Mouse (Mus musculus): ENCODE measurements around the gene Slc25a42. TPM values are rescaled to one million over a fixed set of nuclear protein-coding genes. Genes with fewer than 3 reads are reported as not detected.
A peak's percentile ranks its signal among the peaks of the same experiment; 100 is the strongest.

Gene Slc25a42
- polyA plus RNA-seq, 1 experiment from 2014 or later, result 10.2 TPM

DNA sequence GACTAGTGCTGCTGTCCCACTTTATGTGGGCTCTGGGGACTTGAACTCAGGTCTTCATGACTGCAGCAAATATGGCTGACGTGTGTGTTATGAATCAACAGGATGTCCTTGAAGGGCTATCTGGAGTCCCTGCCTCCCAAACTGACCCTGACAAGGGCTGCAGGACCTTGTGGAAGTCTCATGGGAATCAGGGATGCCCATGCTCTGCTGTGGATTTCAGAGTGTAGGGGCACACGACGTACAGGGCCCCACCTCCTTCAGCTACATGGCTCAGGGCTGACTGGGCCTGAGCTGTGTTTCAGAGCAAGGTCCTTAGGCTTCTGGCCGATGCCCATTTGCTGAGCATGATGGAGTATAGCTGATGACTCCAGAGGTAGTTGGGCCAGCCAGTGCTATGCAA lies 28.9 kb downstream of the Slc25a42 start:
- Histone ChIP-seq H3K9ac (no peak overlapping the region), H3K27ac (replicated peaks) (no peak overlapping the region), H3K27me3 (no peaks in the 10 kb centered on the region), H3K36me3 (0 out of 2 replicates have a peak, but pooled peaks cover 8% of the 10 kb centered on the region), H3K4me2 (no peak overlapping the region), H3K9me3 (no peaks in the 10 kb centered on the region), H3K4me3 (no peak overlapping the region), H3K4me1 (replicated peaks) (no peaks in the 10 kb centered on the region)
- WGBS, result 94% methylated on average over 4 of the region's 4 CpGs
- ATAC-seq (ENCODE audit: low FRiP score, low read depth), result no peak

- 67% methylated on average over 2 of the region's 2 CpGs for whole genome bisulfite sequencing
- Histone ChIP-seq H3K4me2 (no peak overlapping the region), H3K9ac (no peak overlapping the region), H3K4me1 (replicated peaks) (no peaks in the 10 kb centered on the region), H3K9me3 (no peaks in the 10 kb centered on the region), H3K27ac (replicated peaks) (no peak overlapping the region), H3K27me3 (no peaks in the 10 kb centered on the region), H3K36me3 (0 out of 2 replicates have a peak, but pooled peaks cover 4% of the 10 kb centered on the region), H3K4me3 (no peak overlapping the region)
- no peak for ATAC-seq (ENCODE audit: low FRiP score, low read depth)
Measured at GRCm38 (mm10) chr8:70181903-70182252, 30.2 kb downstream of the Slc25a42 start.

DNA sequence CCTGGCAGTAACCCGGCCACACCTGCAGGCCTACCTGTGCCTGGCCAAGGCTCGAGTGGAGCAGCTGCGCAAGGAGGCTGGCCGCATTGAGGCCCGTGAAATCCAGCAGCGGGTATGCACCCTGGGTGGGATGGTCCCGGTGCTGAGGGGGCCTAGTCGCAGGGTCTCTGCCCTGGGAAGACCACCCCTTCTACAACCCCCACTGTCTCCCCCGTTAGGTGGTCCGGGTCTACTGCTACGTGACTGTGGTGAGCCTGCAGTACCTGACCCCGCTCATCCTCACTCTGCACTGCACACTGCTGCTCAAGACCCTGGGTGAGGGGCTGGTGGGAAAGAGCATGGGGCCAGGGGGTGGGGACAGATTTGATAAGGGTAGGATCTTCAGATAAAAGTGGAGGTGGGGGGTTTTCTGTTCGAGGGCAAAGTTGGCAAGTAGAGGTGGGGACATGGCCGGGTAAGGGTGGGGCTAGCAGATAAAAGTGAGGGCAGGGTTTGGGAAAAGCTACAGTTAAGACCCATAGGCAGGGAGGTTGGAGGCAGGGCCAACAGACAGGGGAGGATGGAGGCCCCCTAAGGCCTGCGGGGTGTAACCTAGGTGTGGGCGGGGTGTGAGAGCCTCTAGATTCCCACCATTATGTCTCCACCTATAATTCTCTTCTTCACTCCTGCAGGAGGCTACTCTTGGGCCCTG lies 30.7 kb downstream of the Slc25a42 start:
- H3K4me1 ChIP-seq (replicated peaks), result no peaks in the 10 kb centered on the region
- no peaks in the 10 kb centered on the region for H3K9me3 ChIP-seq
- H3K9ac ChIP-seq, result no peak overlapping the region
- H3K27me3 ChIP-seq, result no peaks in the 10 kb centered on the region
- H3K27ac ChIP-seq (replicated peaks), result no peak overlapping the region
- whole genome bisulfite sequencing, result 86% methylated on average over 16 of the region's 16 CpGs
- H3K4me3 ChIP-seq, result no peak overlapping the region
- ATAC-seq (ENCODE audit: low FRiP score, low read depth), result peak; percentile 27
- no peak overlapping the region for H3K4me2 ChIP-seq
- H3K36me3 ChIP-seq, result 0 out of 2 replicates have a peak, but pooled peaks cover 4% of the 10 kb centered on the region

DNA sequence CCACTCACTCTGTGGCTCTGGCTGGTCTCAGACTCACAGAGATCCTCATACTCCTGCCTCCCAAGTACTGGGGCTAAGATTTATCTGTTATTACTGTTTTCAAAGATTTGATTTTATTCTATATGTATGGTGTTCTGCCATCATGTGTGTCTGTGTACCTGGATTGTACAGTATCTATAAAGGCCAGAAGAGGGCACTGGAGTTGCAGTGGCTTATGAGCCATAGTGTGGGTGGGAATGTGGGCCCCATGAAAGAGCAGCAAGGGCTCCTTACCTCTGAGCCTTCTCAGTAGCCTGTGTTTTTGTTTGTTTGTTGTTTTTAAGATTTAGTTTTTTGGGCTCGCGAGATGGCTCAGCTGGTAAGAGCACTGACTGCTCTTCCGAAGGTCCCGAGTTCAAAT lies 33.0 kb downstream of the Slc25a42 start:
- Histone ChIP-seq H3K4me3 (no peak overlapping the region), H3K36me3 (0 out of 2 replicates have a peak, but pooled peaks cover 4% of the 10 kb centered on the region), H3K27me3 (no peaks in the 10 kb centered on the region), H3K4me1 (replicated peaks) (peaks cover 4% of the 10 kb centered on the region; the same call in 1 of the 2 replicates), H3K9me3 (no peaks in the 10 kb centered on the region), H3K27ac (replicated peaks) (no peak overlapping the region), H3K4me2 (no peak overlapping the region), H3K9ac (no peak overlapping the region)
- ATAC-seq (ENCODE audit: low FRiP score, low read depth), result no peak
- 95% methylated on average over 4 of the region's 4 CpGs for WGBS

DNA sequence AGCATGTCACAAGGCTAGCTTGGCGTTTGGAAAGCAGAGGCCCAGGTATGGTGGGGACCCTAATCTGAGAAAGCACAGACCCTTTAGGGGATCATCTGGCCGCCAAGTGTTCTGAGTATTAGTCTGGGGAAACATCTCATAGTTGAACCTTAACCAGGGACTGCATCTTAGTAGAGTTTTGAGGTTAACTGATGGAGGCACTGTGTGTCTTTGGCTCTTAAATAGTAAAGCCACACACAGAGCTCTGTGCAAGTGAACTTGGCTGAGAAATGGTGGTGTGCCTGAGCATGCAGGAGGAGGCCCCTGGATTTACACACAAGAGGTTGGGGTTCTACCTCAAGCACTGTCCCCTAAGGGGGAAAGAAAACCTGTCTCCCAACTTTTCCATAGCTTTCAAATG lies 33.9 kb downstream of the Slc25a42 start:
- H3K4me3 ChIP-seq, result no peak overlapping the region
- H3K27ac ChIP-seq (replicated peaks), result no peak overlapping the region
- WGBS, result 95% methylated on average over 2 of the region's 2 CpGs
- no peak overlapping the region for H3K9ac ChIP-seq
- ATAC-seq (ENCODE audit: low FRiP score, low read depth), result no peak
- H3K9me3 ChIP-seq, result no peaks in the 10 kb centered on the region
- 0 out of 2 replicates have a peak, but pooled peaks cover 4% of the 10 kb centered on the region for H3K36me3 ChIP-seq
- H3K4me1 ChIP-seq (replicated peaks), result peaks cover 12% of the 10 kb centered on the region
- H3K27me3 ChIP-seq, result no peaks in the 10 kb centered on the region
- no peak overlapping the region for H3K4me2 ChIP-seq

DNA sequence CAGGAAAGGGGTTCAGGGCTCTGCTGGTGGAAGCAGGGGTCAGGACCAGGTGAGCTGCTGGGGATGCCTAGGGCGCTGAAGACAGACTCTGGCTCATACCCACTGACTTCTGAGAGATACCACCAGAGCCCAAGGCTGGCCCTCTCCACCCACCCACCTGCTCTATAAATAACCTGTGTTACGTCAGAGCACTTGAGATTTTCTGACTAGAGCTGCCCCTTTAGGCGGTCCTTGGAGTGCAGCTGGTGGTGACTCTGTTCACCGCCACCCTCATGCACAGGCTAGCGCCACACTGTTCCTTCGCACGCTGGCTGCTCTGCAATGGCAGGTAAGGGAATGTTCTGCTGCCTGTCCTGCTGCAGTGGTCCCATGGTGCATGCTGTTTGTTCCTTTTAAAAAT lies 38.0 kb downstream of the Slc25a42 start:
- H3K4me1 ChIP-seq (replicated peaks), result peaks cover 20% of the 10 kb centered on the region
- H3K9ac ChIP-seq, result no peak overlapping the region
- H3K27ac ChIP-seq (replicated peaks), result no peak overlapping the region
- 0 out of 2 replicates have a peak, but pooled peaks cover 2% of the 10 kb centered on the region for H3K36me3 ChIP-seq
- no peak overlapping the region for H3K4me2 ChIP-seq
- no peaks in the 10 kb centered on the region for H3K27me3 ChIP-seq
- H3K4me3 ChIP-seq, result no peak overlapping the region
- WGBS, result 91% methylated on average over 7 of the region's 7 CpGs
- ATAC-seq (ENCODE audit: low FRiP score, low read depth), result no peak
- H3K9me3 ChIP-seq, result no peaks in the 10 kb centered on the region

DNA sequence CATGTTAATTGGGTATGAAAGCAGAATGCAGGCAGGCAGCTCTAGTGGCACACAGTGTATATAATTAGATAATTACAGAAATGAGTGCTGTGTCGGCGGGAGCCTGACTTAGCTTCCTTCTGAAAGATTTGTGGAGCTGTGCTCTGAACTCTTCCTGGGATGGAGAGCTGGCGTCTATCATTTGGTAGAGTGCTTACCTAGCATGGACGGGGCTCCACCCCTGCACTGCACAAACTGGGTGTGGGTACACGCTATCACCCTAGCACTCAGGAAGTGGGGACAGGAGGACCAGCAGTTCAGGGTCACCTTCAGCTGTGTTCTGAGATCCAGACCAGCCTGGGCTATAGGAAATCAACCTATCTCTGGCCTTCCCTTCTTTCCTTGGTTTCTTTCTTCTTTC lies 38.8 kb downstream of the Slc25a42 start:
- H3K4me2 ChIP-seq, result peak overlapping the region; percentile 68
- no peaks in the 10 kb centered on the region for H3K36me3 ChIP-seq
- no peak for ATAC-seq (ENCODE audit: low FRiP score, low read depth)
- no peak overlapping the region for H3K4me3 ChIP-seq
- H3K27ac ChIP-seq (replicated peaks), result no peak overlapping the region
- H3K27me3 ChIP-seq, result no peaks in the 10 kb centered on the region
- peaks cover 20% of the 10 kb centered on the region for H3K4me1 ChIP-seq (replicated peaks)
- H3K9me3 ChIP-seq, result no peaks in the 10 kb centered on the region
- H3K9ac ChIP-seq, result no peak overlapping the region; the same call in 1 of the 2 replicates
- WGBS, result 87% methylated on average over 5 of the region's 5 CpGs

GRCm38 (mm10) chr8:70172043-70172681 lies 39.9 kb downstream of the Slc25a42 start, which contains the start of gene Tmem161a:
Tmem161a (plus strand) TSS chr8:70172356.
- H3K36me3 ChIP-seq, result no peaks in the 10 kb centered on the region
- peak within 1 kb of the TSS; percentile 76 for H3K27ac ChIP-seq (replicated peaks)
- ATAC-seq (ENCODE audit: low FRiP score, low read depth), result peak; percentile 96
- H3K4me1 ChIP-seq (replicated peaks), result peaks cover 22% of the 10 kb centered on the region
- 0 out of 2 replicates have a peak, but pooled peaks cover 2% of the 10 kb centered on the region for H3K27me3 ChIP-seq
- peak within 1 kb of the TSS; percentile 68 for H3K4me2 ChIP-seq
- WGBS, result 2% methylated on average over 27 of the region's 27 CpGs
- peak within 1 kb of the TSS; percentile 91 for H3K4me3 ChIP-seq
- H3K9ac ChIP-seq, result peak within 1 kb of the TSS; percentile 83
- no peaks in the 10 kb centered on the region for H3K9me3 ChIP-seq

DNA sequence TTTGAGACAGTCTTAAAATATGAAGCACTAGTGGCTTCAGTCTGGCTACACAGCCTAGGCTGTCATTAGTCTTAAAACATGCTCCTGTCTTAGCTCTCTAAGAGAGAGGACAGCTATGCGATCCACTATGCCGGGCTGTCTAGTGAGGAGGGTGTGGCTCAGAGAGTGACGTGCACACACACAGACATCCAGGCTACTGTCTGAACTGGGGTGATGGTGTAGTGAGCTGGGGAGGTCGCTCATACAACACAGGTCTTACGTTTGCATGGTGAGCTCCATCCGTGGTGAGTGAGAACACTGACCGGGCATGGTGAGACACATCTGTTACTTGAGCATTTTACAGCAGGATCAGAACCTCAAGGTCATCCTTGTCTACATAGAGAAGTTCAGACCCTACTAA lies 40.9 kb downstream of the Slc25a42 start:
- Histone ChIP-seq H3K4me3 (no peak overlapping the region), H3K9ac (no peak overlapping the region), H3K36me3 (no peaks in the 10 kb centered on the region), H3K4me2 (no peak overlapping the region), H3K9me3 (no peaks in the 10 kb centered on the region), H3K4me1 (replicated peaks) (peaks cover 30% of the 10 kb centered on the region), H3K27ac (replicated peaks) (no peak overlapping the region), H3K27me3 (0 out of 2 replicates have a peak, but pooled peaks cover 4% of the 10 kb centered on the region)
- WGBS, result 90% methylated on average over 7 of the region's 7 CpGs
- ATAC-seq (ENCODE audit: low FRiP score, low read depth), result no peak

GRCm38 (mm10) chr8:70170748-70171147 lies 41.4 kb downstream of the Slc25a42 start:
- H3K4me2 ChIP-seq, result no peak overlapping the region
- 0 out of 2 replicates have a peak, but pooled peaks cover 8% of the 10 kb centered on the region for H3K27me3 ChIP-seq
- ATAC-seq (ENCODE audit: low FRiP score, low read depth), result no peak
- whole genome bisulfite sequencing, result 71% methylated on average over 3 of the region's 3 CpGs
- no peak overlapping the region for H3K27ac ChIP-seq (replicated peaks)
- H3K9me3 ChIP-seq, result no peaks in the 10 kb centered on the region
- no peaks in the 10 kb centered on the region for H3K36me3 ChIP-seq
- no peak overlapping the region for H3K4me3 ChIP-seq
- H3K9ac ChIP-seq, result no peak overlapping the region
- peaks cover 30% of the 10 kb centered on the region for H3K4me1 ChIP-seq (replicated peaks)

DNA sequence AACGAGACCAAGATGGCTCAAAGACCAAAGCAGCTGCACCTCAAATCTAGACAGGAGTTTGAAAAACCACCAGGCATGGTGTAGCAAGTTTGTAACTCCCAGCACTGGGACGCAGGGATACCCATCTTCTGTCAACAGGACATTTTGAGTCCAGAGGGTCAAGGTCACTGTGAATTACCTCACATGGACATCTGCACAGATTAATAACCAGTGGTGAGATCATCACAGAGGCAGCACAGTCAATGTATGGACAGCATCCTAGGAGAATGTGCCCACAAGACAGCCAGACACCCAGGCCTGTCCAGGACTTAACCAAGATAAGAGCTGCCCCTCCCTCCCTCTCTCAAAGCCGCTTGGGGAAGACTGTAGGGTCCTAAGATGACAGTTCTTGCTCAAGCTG lies 42.0 kb downstream of the Slc25a42 start:
- H3K27ac ChIP-seq (replicated peaks), result no peak overlapping the region
- no peak for ATAC-seq (ENCODE audit: low FRiP score, low read depth)
- peaks cover 12% of the 10 kb centered on the region; the same call in 1 of the 2 replicates for H3K27me3 ChIP-seq
- peaks cover 30% of the 10 kb centered on the region for H3K4me1 ChIP-seq (replicated peaks)
- WGBS, result 85% methylated on average over 3 of the region's 3 CpGs
- H3K9me3 ChIP-seq, result no peaks in the 10 kb centered on the region
- no peak overlapping the region for H3K4me3 ChIP-seq
- no peak overlapping the region for H3K9ac ChIP-seq
- H3K4me2 ChIP-seq, result no peak overlapping the region
- H3K36me3 ChIP-seq, result no peaks in the 10 kb centered on the region

DNA sequence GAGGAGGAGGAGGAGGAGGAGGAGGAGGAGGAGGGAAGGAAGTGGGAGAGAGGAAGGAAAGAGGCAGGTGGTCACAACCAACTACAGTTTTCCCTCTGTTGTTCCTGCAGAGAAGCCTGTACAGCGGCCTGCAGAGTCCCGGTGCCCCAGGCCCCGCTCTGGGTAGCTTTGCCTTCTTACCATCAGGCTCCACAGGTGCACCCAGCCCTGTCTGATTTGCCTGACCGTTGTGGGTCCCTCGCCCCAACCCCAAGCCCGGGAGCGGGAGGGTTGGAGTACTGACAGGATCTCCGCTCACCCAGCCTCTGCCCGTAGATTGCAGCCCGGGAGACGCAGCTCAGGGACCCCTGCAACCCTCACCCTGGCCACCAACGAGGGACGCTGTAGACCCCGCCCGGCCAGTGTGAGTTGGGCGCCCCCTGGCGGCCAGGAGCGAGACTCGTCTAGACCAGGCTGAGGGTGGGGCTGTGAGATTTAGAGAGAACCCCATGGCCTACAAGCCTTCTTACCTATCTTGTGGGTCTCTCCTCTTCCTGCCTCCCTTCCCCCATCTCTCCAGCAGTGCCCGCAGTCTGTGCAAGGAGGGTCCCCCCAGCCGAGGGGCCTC lies 45.5 kb downstream of the Slc25a42 start:
- WGBS, result 2% methylated on average over 21 of the region's 21 CpGs
- H3K27ac ChIP-seq (replicated peaks), result no peak overlapping the region
- peak overlapping the region; percentile 20 for H3K4me3 ChIP-seq
- H3K9ac ChIP-seq, result peak overlapping the region; percentile 4; the same call in 1 of the 2 replicates
- peak; percentile 80 for ATAC-seq (ENCODE audit: low FRiP score, low read depth)
- H3K27me3 ChIP-seq, result peaks cover 13% of the 10 kb centered on the region; the same call in 1 of the 2 replicates
- H3K9me3 ChIP-seq, result no peaks in the 10 kb centered on the region
- H3K4me1 ChIP-seq (replicated peaks), result peaks cover 9% of the 10 kb centered on the region
- no peaks in the 10 kb centered on the region for H3K36me3 ChIP-seq
- H3K4me2 ChIP-seq, result peak overlapping the region; percentile 55
